Mouse (Mus musculus): ENCODE results near the gene Itga11.
"Not testable (repeated sequence)": the region's sequence is repeated elsewhere in the genome, so short reads cannot be mapped to it uniquely, and the experiment has no call there.

Gene Itga11

GRCm38 (mm10) chr9:62812216-62813049 is 134.8 kb downstream of the Itga11 start:
- ATAC-seq (ENCODE audit: insufficient number of reproducible peaks, low FRiP score, low TSS enrichment), result peak; percentile 7; the same call in 1 of the 2 replicates

DNA sequence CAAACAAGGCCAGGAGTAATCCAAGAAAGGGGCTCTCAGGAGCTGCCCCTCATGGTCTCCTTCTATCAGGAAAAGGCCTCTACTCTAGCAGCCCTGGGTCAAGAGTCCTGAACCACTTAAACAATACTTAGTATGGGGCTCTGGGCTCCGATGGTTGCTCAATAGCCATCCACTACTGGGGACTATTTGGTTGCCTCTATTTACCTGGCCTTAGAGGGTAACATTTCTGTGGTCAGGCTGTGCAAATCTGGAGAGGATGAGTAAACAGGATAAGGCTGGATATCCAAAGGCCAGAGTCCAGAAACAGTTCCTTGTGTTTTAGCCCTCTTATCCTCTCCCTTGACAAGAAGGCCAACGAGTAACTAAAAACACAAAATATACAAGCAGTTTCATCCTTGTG is 137.1 kb downstream of the Itga11 start:
- no peak for ATAC-seq (ENCODE audit: insufficient number of reproducible peaks, low FRiP score, low TSS enrichment)

GRCm38 (mm10) chr9:62816323-62817098 is 138.9 kb downstream of the Itga11 start:
- no peak for ATAC-seq (ENCODE audit: insufficient number of reproducible peaks, low FRiP score, low TSS enrichment)

- ATAC-seq (ENCODE audit: insufficient number of reproducible peaks, low FRiP score, low TSS enrichment), result no peak
Observed at GRCm38 (mm10) chr9:62817099-62817571, 139.5 kb downstream of the Itga11 start.

DNA sequence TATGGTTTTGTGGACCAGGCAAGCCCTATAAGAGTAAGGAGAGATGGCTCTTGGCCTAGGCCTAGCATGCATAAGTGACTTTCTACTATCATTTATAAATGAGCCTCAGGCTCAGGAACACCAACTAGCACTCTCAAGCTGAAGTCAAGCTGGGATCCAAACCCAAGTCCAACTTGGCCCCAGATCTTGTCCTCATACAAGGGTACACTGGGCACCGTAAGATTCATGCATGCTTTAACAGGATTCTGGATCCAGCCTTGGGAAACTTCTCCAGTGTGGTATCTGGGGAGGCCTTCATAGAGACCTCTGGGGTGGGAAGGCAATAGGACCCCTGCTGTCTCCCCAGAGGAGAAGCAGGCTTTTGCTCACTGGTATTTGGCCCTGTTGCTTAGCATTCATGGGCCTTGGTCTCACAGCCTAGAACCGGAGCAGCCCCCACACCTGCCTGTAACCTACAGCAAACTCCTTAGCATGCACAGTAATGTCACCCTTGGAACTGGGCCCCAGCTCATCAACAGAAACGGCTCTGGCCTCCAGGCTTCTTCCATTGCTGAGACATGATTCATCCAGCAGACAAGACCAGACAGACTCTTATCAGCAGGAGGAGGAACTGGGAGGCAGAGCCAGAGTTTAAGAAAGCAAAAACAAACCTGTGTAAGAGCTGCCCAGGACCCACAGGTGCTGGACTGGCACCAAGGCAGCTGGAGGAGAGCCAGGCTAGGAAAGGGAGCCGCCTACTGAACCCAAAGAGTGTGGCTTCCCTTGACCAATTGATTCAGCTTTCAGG is 140.4 kb downstream of the Itga11 start:
- no peak for ATAC-seq (ENCODE audit: insufficient number of reproducible peaks, low FRiP score, low TSS enrichment)

GRCm38 (mm10) chr9:62819494-62819893 is 141.9 kb downstream of the Itga11 start:
- no peak for ATAC-seq (ENCODE audit: insufficient number of reproducible peaks, low FRiP score, low TSS enrichment)

DNA sequence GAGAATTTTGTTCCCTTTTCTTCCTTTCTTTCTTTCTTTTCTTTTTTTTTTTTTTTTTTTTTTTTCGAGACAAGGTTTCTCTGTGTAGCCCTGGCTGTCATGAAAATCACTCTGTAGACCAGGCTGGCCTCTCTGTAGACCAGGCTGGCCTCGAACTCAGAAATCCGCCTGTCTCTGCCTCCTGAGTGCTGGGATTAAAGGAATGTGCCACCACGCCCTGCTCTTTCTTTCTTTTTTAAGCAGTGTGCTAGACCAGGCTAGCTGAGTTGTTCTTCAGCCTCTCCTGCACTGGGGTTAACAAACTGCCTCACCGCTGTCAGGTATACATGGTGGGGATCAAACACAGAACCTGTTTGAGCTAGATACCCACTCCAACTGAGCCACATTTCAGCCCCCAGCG is 142.3 kb downstream of the Itga11 start:
- not testable (repeated sequence) for ATAC-seq (ENCODE audit: insufficient number of reproducible peaks, low FRiP score, low TSS enrichment)

DNA sequence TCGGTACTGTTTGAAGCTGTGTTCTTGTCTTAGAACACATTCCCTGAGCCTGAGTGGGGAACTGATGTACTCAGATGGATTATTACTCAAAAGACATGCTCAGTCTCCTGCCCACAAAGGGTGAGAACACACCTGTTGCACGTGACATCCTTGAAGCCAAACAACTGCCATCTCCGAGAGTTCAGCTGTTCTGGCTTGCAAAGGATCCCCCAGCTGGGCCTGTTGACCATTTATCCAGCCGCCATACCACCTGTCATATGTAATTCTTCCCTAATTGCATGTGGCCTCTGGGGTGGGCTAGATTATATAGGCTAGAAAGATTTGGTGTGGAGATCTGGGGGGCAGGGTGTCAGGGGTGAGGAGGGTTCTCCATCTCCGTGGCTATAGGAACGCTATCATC is 143.2 kb downstream of the Itga11 start:
- no peak for ATAC-seq (ENCODE audit: insufficient number of reproducible peaks, low FRiP score, low TSS enrichment)

DNA sequence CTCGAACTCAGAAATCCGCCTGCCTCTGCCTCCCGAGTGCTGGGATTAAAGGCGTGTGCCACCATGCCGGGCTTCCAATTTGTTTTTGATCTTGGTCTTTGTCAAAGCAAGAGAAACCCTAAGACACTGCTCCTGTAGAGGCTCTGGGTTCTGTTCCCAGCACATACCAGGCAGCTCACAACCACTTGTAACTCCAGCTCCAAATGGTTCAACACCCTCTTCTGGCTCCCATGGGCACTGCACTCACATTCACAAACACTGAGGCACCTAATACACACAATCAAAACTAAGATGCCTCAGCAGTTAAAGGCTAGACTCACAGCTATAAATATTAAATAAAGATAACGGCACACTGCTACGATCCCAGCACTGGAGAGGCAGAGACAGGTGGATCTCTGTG is 144.2 kb downstream of the Itga11 start:
- no peak for ATAC-seq (ENCODE audit: insufficient number of reproducible peaks, low FRiP score, low TSS enrichment)

GRCm38 (mm10) chr9:62825791-62826393 is 148.3 kb downstream of the Itga11 start:
- ATAC-seq (ENCODE audit: insufficient number of reproducible peaks, low FRiP score, low TSS enrichment), result no peak

GRCm38 (mm10) chr9:62826456-62826855 is 148.8 kb downstream of the Itga11 start:
- ATAC-seq (ENCODE audit: insufficient number of reproducible peaks, low FRiP score, low TSS enrichment), result no peak

DNA sequence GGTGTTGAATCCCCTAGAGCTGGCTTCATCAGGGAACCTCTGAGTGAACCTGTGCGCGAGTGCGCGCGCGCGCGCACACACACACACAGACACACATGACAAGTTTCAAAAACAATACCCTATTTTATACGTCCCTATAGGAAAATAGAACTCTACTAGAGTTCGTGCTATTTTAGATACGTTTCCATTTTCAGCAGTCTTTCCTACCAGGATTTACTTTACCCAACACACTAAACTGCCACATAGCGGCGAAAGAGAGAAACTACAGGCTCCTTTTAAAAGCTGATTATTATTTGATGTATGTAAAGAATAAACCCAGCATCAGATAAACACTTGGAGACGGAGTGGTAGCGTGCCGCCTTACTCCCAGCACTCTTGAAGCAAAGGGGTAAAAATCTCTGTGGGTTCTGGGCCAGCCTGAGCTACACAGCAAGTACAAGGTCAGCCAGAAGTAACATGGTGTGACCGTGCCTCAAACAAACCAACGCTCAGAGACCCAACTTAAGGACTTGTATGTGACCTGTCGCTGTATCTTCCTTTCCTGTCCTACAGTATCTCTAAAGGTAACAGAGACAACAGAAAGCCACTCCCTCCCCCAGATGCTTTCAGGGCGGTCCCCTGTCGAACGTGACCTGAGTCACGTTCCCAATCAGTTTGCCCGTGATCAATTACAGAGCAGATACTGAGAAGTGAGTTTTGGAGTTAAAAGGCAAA is 150.5 kb downstream of the Itga11 start:
- no peak for ATAC-seq (ENCODE audit: insufficient number of reproducible peaks, low FRiP score, low TSS enrichment)

DNA sequence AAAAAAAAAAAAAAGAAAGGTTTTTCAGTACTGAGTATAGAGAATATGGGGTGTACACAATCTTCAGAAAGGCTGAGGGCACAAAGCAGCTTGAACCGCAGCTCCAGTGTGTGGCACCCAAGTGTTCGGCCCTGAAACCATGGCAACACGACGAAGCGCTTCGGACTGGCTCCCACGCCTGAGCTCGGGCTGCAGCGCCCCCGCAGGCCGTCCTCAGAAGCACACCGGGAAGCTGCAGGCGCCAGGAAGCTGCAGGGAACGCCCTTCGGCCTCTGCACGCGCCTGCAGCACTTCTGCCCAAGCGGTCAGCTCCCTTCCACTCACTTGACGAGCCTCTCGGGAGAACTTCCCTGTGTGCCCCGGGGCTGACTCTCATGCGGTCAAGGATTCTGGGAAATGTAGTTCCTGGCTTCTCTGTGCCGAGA is 151.0 kb downstream of the Itga11 start:
- peak; percentile 99 for ATAC-seq (ENCODE audit: insufficient number of reproducible peaks, low FRiP score, low TSS enrichment)

GRCm38 (mm10) chr9:62829877-62830276 is 152.3 kb downstream of the Itga11 start:
- no peak for ATAC-seq (ENCODE audit: insufficient number of reproducible peaks, low FRiP score, low TSS enrichment)

Data from cerebellum, adult (tissue).